Mouse (Mus musculus): ENCODE data around the gene Large1. TPM values are rescaled to one million over a fixed set of nuclear protein-coding genes. Genes with fewer than 3 reads are reported as not detected.
A peak's percentile ranks its signal among the peaks of the same experiment; 100 is the strongest.
"Not testable (repeated sequence)": the region's sequence is repeated elsewhere in the genome, so short reads cannot be mapped to it uniquely, and the experiment has no call there.

The Large1 gene
- polyA plus RNA-seq, 1 experiment from 2014 or later = 0.67 TPM

GRCm38 (mm10) chr8:73328056-73328455 is 25.3 kb downstream of the Large1 start:
- ATAC-seq (ENCODE audit: low read depth) (no peak), DNase-seq (no peak)
- no peak overlapping the region for H3K27ac ChIP-seq
- H3K9me3 ChIP-seq (replicated peaks) = no peaks in the 10 kb centered on the region
- no peak overlapping the region for H3K9ac ChIP-seq
- no peaks in the 10 kb centered on the region for H3K27me3 ChIP-seq
- H3K36me3 ChIP-seq = no peaks in the 10 kb centered on the region
- no peak overlapping the region for H3K4me2 ChIP-seq
- H3K4me1 ChIP-seq (replicated peaks) = no peaks in the 10 kb centered on the region
- 65% methylated on average over 3 of the region's 3 CpGs for WGBS (ENCODE audit: insufficient replicate concordance)
- H3K4me3 ChIP-seq (replicated peaks) = no peak overlapping the region

GRCm38 (mm10) chr8:73324667-73325066 is 28.7 kb downstream of the Large1 start:
- Histone ChIP-seq H3K4me1 (replicated peaks) (no peaks in the 10 kb centered on the region), H3K27me3 (no peaks in the 10 kb centered on the region), H3K4me3 (replicated peaks) (no peak overlapping the region), H3K36me3 (no peaks in the 10 kb centered on the region), H3K4me2 (no peak overlapping the region), H3K9ac (no peak overlapping the region), H3K9me3 (replicated peaks) (no peaks in the 10 kb centered on the region), H3K27ac (no peak overlapping the region)
- WGBS (ENCODE audit: insufficient replicate concordance) = 51% methylated on average over 4 of the region's 4 CpGs
- ATAC-seq (ENCODE audit: low read depth) = no peak
- peak; percentile 0 for DNase-seq

DNA sequence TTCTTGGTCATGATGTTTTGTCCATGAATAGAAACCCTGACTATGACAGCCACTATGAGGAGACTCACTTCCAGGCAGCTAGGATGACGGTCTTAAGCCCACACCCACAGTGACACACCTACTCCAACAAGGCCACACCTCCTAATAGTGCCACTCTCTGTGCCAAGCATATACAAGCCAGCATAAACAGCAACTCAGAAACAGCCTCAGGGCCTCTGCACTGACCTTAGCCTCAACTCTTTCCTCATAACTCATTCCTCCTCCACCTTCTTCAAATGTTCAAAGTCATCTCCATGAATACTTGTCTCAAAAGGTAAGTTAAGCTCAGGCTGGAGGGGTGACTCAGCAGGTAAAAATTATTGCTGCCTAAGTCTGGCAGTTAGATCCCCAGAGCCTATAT is 29.7 kb downstream of the Large1 start:
- Histone ChIP-seq H3K4me3 (replicated peaks) (no peak overlapping the region), H3K4me1 (replicated peaks) (no peaks in the 10 kb centered on the region), H3K27me3 (no peaks in the 10 kb centered on the region), H3K9ac (no peak overlapping the region), H3K9me3 (replicated peaks) (no peaks in the 10 kb centered on the region), H3K4me2 (no peak overlapping the region), H3K27ac (no peak overlapping the region), H3K36me3 (no peaks in the 10 kb centered on the region)
- no peak for DNase-seq
- ATAC-seq (ENCODE audit: low read depth) = no peak
- WGBS (ENCODE audit: insufficient replicate concordance) = 58% methylated on average over 1 of the region's 1 CpGs

DNA sequence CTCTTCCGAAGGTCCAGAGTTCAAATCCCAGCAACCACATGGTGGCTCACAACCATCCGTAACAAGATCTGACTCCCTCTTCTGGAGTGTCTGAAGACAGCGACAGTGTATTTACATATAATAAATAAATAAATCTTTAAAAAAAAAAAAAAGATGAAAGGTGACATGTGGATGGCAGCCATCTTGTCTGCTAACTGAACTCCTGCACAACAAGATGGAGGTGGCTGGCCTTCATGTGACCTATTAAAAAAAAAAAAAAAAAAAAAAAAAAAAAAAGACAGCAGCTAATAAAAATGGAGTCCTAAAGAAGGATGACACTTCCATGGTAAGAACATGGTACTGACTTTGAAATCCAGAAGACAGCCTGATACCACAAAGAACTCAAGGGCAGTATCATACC is 33.8 kb downstream of the Large1 start:
- H3K27ac ChIP-seq; H3K4me1 ChIP-seq (replicated peaks): not testable (repeated sequence)
- WGBS (ENCODE audit: insufficient replicate concordance) = no CpG with 5 or more reads among the region's 3 CpGs

DNA sequence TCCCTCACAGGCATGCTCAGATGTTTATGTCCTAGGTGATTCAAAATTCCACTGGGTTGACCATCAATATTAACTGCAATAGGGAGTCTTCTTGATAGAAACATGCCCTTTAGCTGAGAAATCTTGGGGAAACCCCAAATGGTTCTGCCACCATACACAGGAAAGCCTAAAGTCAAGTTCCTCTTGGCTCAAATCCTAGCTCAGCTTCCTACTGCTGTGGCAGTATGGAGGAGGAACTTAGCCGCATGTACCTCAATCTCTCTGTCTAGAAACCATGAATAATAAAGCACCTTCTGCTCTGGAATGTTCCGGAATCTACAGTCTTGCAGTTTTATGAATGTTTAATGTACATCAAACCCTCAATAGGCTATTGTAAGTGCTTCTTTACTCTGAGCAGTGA is 39.4 kb downstream of the Large1 start:
- DNase-seq = no peak
- 56% methylated on average over 2 of the region's 2 CpGs for WGBS (ENCODE audit: insufficient replicate concordance)
- H3K36me3 ChIP-seq = no peaks in the 10 kb centered on the region
- H3K27me3 ChIP-seq = no peaks in the 10 kb centered on the region
- no peak overlapping the region for H3K27ac ChIP-seq
- no peaks in the 10 kb centered on the region for H3K9me3 ChIP-seq (replicated peaks)
- no peaks in the 10 kb centered on the region for H3K4me1 ChIP-seq (replicated peaks)
- H3K4me2 ChIP-seq = no peak overlapping the region
- H3K9ac ChIP-seq = no peak overlapping the region
- no peak for ATAC-seq (ENCODE audit: low read depth)
- no peak overlapping the region for H3K4me3 ChIP-seq (replicated peaks)

More for the DNA sequence above, 33.8 kb downstream of the Large1 start:
- not testable (repeated sequence) for H3K4me3 ChIP-seq (replicated peaks); DNase-seq; H3K4me2 ChIP-seq; H3K9me3 ChIP-seq (replicated peaks); H3K27me3 ChIP-seq; H3K36me3 ChIP-seq; H3K9ac ChIP-seq
- ATAC-seq (ENCODE audit: low read depth) = peak; percentile 88

DNA sequence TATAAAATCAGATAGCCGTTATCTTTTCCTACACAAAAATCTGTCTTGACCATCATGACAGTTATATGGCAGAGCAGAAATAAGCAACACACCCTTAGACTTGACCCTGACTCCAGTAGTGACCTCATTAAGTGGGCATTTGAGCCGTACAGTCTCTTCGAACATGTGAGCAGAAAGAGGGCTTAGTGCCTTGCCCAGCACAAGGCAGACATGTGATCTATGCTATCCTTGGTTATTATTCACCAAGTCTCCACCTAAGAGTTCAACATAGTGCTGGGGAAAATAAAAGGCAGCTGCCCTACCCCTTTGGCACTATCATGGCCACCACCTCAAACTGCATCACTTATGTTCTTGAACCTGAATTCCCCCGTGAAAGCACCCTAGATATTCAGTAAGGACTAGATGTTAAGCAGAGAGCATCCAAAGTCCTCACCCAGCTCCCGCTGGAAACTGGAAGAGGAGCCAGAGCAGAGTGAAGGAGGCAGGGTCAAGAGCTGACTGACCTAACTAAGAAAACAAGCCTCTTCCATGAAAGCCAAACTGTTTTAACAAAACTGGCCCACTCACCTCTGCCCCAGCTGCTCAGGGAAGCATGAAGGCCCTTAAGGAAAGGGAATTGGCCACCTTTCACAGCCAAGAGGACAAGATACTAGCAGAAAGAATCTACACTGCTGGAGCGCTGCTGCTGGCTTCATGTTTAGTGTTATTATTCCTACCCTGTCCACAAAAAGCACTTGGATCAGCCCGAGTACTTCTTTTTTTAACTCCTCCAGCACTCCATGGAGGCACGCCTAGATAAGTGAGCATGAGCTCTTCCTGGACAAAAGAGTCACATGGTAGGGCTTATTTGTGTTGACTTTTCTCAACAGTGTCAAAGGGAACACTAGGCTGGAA is 40.4 kb downstream of the Large1 start:
- Histone ChIP-seq H3K36me3 (no peaks in the 10 kb centered on the region), H3K27me3 (no peaks in the 10 kb centered on the region), H3K9me3 (replicated peaks) (no peaks in the 10 kb centered on the region), H3K4me3 (replicated peaks) (no peak overlapping the region), H3K27ac (no peak overlapping the region), H3K4me2 (no peak overlapping the region), H3K4me1 (replicated peaks) (no peaks in the 10 kb centered on the region), H3K9ac (no peak overlapping the region)
- ATAC-seq (ENCODE audit: low read depth) = no peak
- no peak for DNase-seq
- 62% methylated on average over 8 of the region's 8 CpGs for WGBS (ENCODE audit: insufficient replicate concordance)

GRCm38 (mm10) chr8:73310471-73310870 is 42.9 kb downstream of the Large1 start:
- Histone ChIP-seq H3K9ac (no peak overlapping the region), H3K27me3 (no peaks in the 10 kb centered on the region), H3K36me3 (no peaks in the 10 kb centered on the region), H3K9me3 (replicated peaks) (no peaks in the 10 kb centered on the region), H3K4me3 (replicated peaks) (no peak overlapping the region), H3K4me2 (no peak overlapping the region), H3K4me1 (replicated peaks) (no peaks in the 10 kb centered on the region), H3K27ac (no peak overlapping the region)
- WGBS (ENCODE audit: insufficient replicate concordance) = 58% methylated on average over 1 of the region's 1 CpGs
- no peak for DNase-seq
- no peak for ATAC-seq (ENCODE audit: low read depth)

GRCm38 (mm10) chr8:73310036-73310435 is 43.3 kb downstream of the Large1 start:
- no peak overlapping the region for H3K4me2 ChIP-seq
- H3K9ac ChIP-seq = no peak overlapping the region
- DNase-seq (no peak), ATAC-seq (ENCODE audit: low read depth) (no peak)
- no peak overlapping the region for H3K27ac ChIP-seq
- no peaks in the 10 kb centered on the region for H3K9me3 ChIP-seq (replicated peaks)
- no peak overlapping the region for H3K4me3 ChIP-seq (replicated peaks)
- no peaks in the 10 kb centered on the region for H3K4me1 ChIP-seq (replicated peaks)
- no peaks in the 10 kb centered on the region for H3K27me3 ChIP-seq
- H3K36me3 ChIP-seq = no peaks in the 10 kb centered on the region

DNA sequence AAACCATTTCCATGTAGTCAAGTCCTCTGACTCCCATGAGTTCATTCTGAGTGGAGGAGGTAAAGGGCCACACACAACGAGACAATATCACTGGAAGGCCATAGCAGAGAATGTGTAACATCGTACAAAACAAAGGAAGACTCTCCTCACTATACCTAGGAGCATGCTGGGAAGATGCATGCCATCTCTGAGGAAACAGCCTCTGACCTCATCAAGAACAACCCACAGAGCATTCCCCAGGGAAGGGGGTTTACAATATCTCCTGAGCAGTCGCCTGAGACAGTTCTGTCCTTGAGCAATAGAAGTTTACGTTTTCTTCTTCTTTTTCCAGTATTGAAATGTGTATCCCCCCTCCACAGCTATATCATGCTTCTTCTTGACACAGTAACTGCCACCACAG is 49.4 kb downstream of the Large1 start:
- H3K4me3 ChIP-seq (replicated peaks) = no peak overlapping the region
- DNase-seq (no peak), ATAC-seq (ENCODE audit: low read depth) (no peak)
- no peaks in the 10 kb centered on the region for H3K36me3 ChIP-seq
- no peak overlapping the region for H3K4me2 ChIP-seq
- 58% methylated on average over 4 of the region's 4 CpGs for WGBS (ENCODE audit: insufficient replicate concordance)
- no peak overlapping the region for H3K27ac ChIP-seq
- no peaks in the 10 kb centered on the region for H3K4me1 ChIP-seq (replicated peaks)
- no peaks in the 10 kb centered on the region for H3K27me3 ChIP-seq
- H3K9ac ChIP-seq = no peak overlapping the region
- no peaks in the 10 kb centered on the region for H3K9me3 ChIP-seq (replicated peaks)

- no peaks in the 10 kb centered on the region for H3K9me3 ChIP-seq (replicated peaks)
- no peaks in the 10 kb centered on the region for H3K36me3 ChIP-seq
- no peak overlapping the region for H3K9ac ChIP-seq
- DNase-seq = no peak
- WGBS (ENCODE audit: insufficient replicate concordance) = 60% methylated on average over 3 of the region's 3 CpGs
- no peak overlapping the region for H3K4me2 ChIP-seq
- H3K4me1 ChIP-seq (replicated peaks) = no peaks in the 10 kb centered on the region
- no peak overlapping the region for H3K27ac ChIP-seq
- ATAC-seq (ENCODE audit: low read depth) = no peak
- no peak overlapping the region for H3K4me3 ChIP-seq (replicated peaks)
- no peaks in the 10 kb centered on the region for H3K27me3 ChIP-seq
Observed at GRCm38 (mm10) chr8:73302947-73303346, 50.4 kb downstream of the Large1 start.

DNA sequence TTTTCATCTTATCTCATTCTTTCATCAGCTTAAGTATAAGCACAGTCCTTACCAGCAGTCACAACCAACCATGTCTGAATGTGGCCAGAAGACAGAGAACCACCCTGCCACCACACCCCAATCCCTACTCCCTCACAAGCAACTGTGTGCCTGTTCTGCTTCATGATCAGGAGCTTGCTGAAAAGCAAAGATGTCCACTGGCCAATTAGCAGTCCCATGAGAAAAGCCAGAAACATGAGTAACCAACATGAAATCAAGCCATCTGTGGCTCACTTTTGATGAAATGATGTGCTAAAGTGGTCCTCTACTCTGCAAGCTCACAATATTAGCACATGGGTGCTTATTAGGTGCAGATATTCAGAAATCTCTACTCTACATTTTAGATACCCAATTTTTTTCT is 57.8 kb downstream of the Large1 start:
- H3K4me3 ChIP-seq (replicated peaks) = no peak overlapping the region
- DNase-seq (no peak), ATAC-seq (ENCODE audit: low read depth) (no peak)
- no peak overlapping the region for H3K4me2 ChIP-seq
- H3K9ac ChIP-seq = no peak overlapping the region
- H3K36me3 ChIP-seq = no peaks in the 10 kb centered on the region
- H3K9me3 ChIP-seq (replicated peaks) = no peaks in the 10 kb centered on the region
- H3K4me1 ChIP-seq (replicated peaks) = no peaks in the 10 kb centered on the region
- no peak overlapping the region for H3K27ac ChIP-seq
- H3K27me3 ChIP-seq = no peaks in the 10 kb centered on the region

DNA sequence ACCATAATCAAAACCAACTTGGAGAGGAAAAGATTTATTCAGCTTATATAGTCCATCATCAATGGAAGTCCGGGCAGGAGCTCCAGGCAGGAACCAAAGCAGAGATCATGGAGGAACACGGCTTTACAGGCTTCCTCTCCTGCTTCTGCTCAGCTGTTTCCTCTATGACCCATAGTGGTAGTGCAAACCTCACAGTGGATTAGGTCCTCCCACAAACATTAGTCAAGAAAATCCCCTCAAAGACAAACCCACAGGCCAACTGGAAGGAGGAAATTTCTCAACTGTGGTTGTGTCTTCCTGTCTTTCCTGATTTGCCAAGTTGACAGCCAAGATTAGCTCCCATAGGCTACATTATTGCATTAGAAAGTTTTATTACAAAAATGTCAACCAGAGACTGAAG is 59.7 kb downstream of the Large1 start:
- Histone ChIP-seq H3K36me3 (no peaks in the 10 kb centered on the region), H3K9me3 (replicated peaks) (no peaks in the 10 kb centered on the region), H3K4me3 (replicated peaks) (no peak overlapping the region), H3K9ac (no peak overlapping the region), H3K4me2 (no peak overlapping the region), H3K4me1 (replicated peaks) (no peaks in the 10 kb centered on the region), H3K27ac (no peak overlapping the region), H3K27me3 (no peaks in the 10 kb centered on the region)
- no peak for DNase-seq
- 20% methylated on average over 2 of the region's 2 CpGs for WGBS (ENCODE audit: insufficient replicate concordance)
- no peak for ATAC-seq (ENCODE audit: low read depth)

All from liver, embryonic 13.5 days (tissue).